Mouse (Mus musculus) embryonic facial prominence, embryonic 11.5 days (tissue): ENCODE results near the gene Rab34. TPM values are rescaled to one million over a fixed set of nuclear protein-coding genes. Genes with fewer than 3 reads are reported as not detected.

ENCODE experiments used
- ATAC-seq: fragments of 200-750 bp; cut with Nextera tagmentation; replicated peaks from 2 replicates; pipeline ENCODE4 v1.8.0; 2017; ENCODE audit warnings: low read depth; ENCODE audit not compliant: insufficient number of reproducible peaks, low FRiP score, low TSS enrichment
- DNase-seq: peaks from one replicate; pipeline ENCODE4 v3.0.0-alpha.2; 2015; ENCODE audit warnings: low spot score
- H3K27ac ChIP-seq: fragments of 300-500 bp; sonication (generic); replicated peaks from 2 replicates; pipeline ENCODE4 v1.5.1; 2014; ENCODE audit warnings: mild to moderate bottlenecking, low read depth, low read length, control low read depth
- H3K27me3 ChIP-seq: fragments of 300-500 bp; sonication (generic); 2 replicates; pipeline ENCODE4 v1.6.1; 2014; ENCODE audit warnings: mild to moderate bottlenecking, low read length, moderate library complexity, mixed read lengths; ENCODE audit not compliant: control insufficient read depth, insufficient read depth
- H3K36me3 ChIP-seq: fragments of 300-500 bp; sonication (generic); replicated peaks from 2 replicates; pipeline ENCODE4 v1.6.1; 2014; ENCODE audit warnings: low read depth, mild to moderate bottlenecking, low read length, moderate library complexity, mixed read lengths; ENCODE audit not compliant: control insufficient read depth, insufficient read depth
- H3K4me1 ChIP-seq: fragments of 300-500 bp; sonication (generic); 2 replicates; pipeline ENCODE4 v1.6.1; 2014; ENCODE audit warnings: low read length, mixed read lengths; ENCODE audit not compliant: control insufficient read depth, insufficient read depth
- H3K4me2 ChIP-seq: fragments of 300-500 bp; sonication (generic); 2 replicates; pipeline ENCODE4 v1.6.1; 2014; ENCODE audit warnings: low read depth, mild to moderate bottlenecking, control low read depth, low read length, moderate library complexity
- H3K4me3 ChIP-seq: fragments of 300-500 bp; sonication (generic); 2 replicates; pipeline ENCODE4 v1.5.1; 2014; ENCODE audit warnings: low read depth, low read length, control low read depth
- H3K9ac ChIP-seq: fragments of 300-500 bp; sonication (generic); replicated peaks from 2 replicates; pipeline ENCODE4 v1.6.1; 2014; ENCODE audit warnings: mild to moderate bottlenecking, control low read depth, low read length
- H3K9me3 ChIP-seq: fragments of 300-500 bp; sonication (generic); replicated peaks from 2 replicates; pipeline ENCODE4 v1.6.1; 2016; ENCODE audit warnings: mild to moderate bottlenecking, low read length, inconsistent platforms, mixed read lengths; ENCODE audit not compliant: control insufficient read depth
- WGBS: fragments of 180-500 bp; shearing (Covaris S2); extraction: QIAGEN DNeasy Blood & Tissue Kit; methylation state at CpG from one replicate; pipeline ENCODE4 v1.1.7; 2014; 5-methylcytosine and 5-hydroxymethylcytosine counted together
- polyA plus RNA-seq: library from polyadenylated mRNA; unstranded; fragments of >200 nt; fragmentation: Nextera tagmentation; extraction: Ambion mirVana; gene quantifications from 2 replicates; pipeline ENCODE4 v1.2.1, GENCODE M21; 2014

Rab34 gene
- polyA plus RNA-seq, 1 experiment from 2014 or later: 139 TPM

GRCm38 (mm10) chr11:78166161-78166560 lies 22.1 kb upstream of the Rab34 start:
- Histone ChIP-seq H3K9ac (no peak overlapping the region), H3K27ac (peak overlapping the region; percentile 63; the same call in 1 of the 2 replicates), H3K27me3 (no peaks in the 10 kb centered on the region), H3K4me2 (peak overlapping the region; percentile 90), H3K36me3 (peaks cover 10% of the 10 kb centered on the region), H3K4me3 (peak overlapping the region; percentile 100; the same call in 1 of the 2 replicates), H3K9me3 (no peaks in the 10 kb centered on the region), H3K4me1 (peaks cover 9% of the 10 kb centered on the region)
- ATAC-seq: no peak
- WGBS: 30% methylated on average over 4 of the region's 4 CpGs
- DNase-seq: no peak

GRCm38 (mm10) chr11:78166640-78167039 lies 21.6 kb upstream of the Rab34 start:
- no peak overlapping the region for H3K27ac ChIP-seq
- H3K9ac ChIP-seq: no peak overlapping the region
- H3K4me2 ChIP-seq: no peak overlapping the region
- H3K9me3 ChIP-seq: no peaks in the 10 kb centered on the region
- peaks cover 9% of the 10 kb centered on the region for H3K4me1 ChIP-seq
- DNase-seq (no peak), ATAC-seq (no peak)
- H3K27me3 ChIP-seq: no peaks in the 10 kb centered on the region
- peaks cover 6% of the 10 kb centered on the region for H3K36me3 ChIP-seq
- WGBS: 57% methylated on average over 6 of the region's 6 CpGs
- H3K4me3 ChIP-seq: no peak overlapping the region

- H3K9me3 ChIP-seq: no peaks in the 10 kb centered on the region
- H3K4me1 ChIP-seq: peaks cover 8% of the 10 kb centered on the region
- 81% methylated on average over 14 of the region's 14 CpGs for WGBS
- no peak overlapping the region for H3K9ac ChIP-seq
- DNase-seq (no peak), ATAC-seq (no peak)
- H3K27me3 ChIP-seq: no peaks in the 10 kb centered on the region
- no peak overlapping the region for H3K27ac ChIP-seq
- H3K4me3 ChIP-seq: no peak overlapping the region
- no peak overlapping the region for H3K4me2 ChIP-seq
- H3K36me3 ChIP-seq: no peaks in the 10 kb centered on the region; the same call in 1 of the 2 replicates
Observed at GRCm38 (mm10) chr11:78167257-78167959, 20.8 kb upstream of the Rab34 start.

GRCm38 (mm10) chr11:78168541-78169468 lies 19.4 kb upstream of the Rab34 start:
- DNase-seq (no peak), ATAC-seq (no peak)
- H3K4me2 ChIP-seq: no peak overlapping the region
- H3K4me1 ChIP-seq: peaks cover 2% of the 10 kb centered on the region; the same call in 1 of the 2 replicates
- no peaks in the 10 kb centered on the region for H3K36me3 ChIP-seq
- H3K27me3 ChIP-seq: no peaks in the 10 kb centered on the region
- no peak overlapping the region for H3K4me3 ChIP-seq
- no peak overlapping the region for H3K9ac ChIP-seq
- H3K9me3 ChIP-seq: no peaks in the 10 kb centered on the region
- WGBS: 58% methylated on average over 19 of the region's 19 CpGs
- no peak overlapping the region for H3K27ac ChIP-seq

GRCm38 (mm10) chr11:78170306-78170705 lies 17.9 kb upstream of the Rab34 start:
- Histone ChIP-seq H3K27me3 (no peaks in the 10 kb centered on the region), H3K9me3 (no peaks in the 10 kb centered on the region), H3K4me1 (peaks cover 2% of the 10 kb centered on the region; the same call in 1 of the 2 replicates), H3K27ac (no peak overlapping the region), H3K4me3 (no peak overlapping the region), H3K4me2 (no peak overlapping the region), H3K36me3 (no peaks in the 10 kb centered on the region), H3K9ac (no peak overlapping the region)
- ATAC-seq (no peak), DNase-seq (no peak)
- WGBS: 84% methylated on average over 15 of the region's 15 CpGs

GRCm38 (mm10) chr11:78171328-78171727 lies 16.9 kb upstream of the Rab34 start:
- 66% methylated on average over 4 of the region's 4 CpGs for WGBS
- no peak for DNase-seq
- Histone ChIP-seq H3K4me2 (no peak overlapping the region), H3K27ac (no peak overlapping the region), H3K36me3 (no peaks in the 10 kb centered on the region), H3K27me3 (no peaks in the 10 kb centered on the region), H3K4me3 (no peak overlapping the region), H3K9me3 (no peaks in the 10 kb centered on the region), H3K9ac (no peak overlapping the region), H3K4me1 (no peaks in the 10 kb centered on the region)
- ATAC-seq: no peak

- H3K9ac ChIP-seq: no peak overlapping the region; the same call in 1 of the 2 replicates
- no peak overlapping the region for H3K4me2 ChIP-seq
- no peak overlapping the region for H3K27ac ChIP-seq
- H3K27me3 ChIP-seq: no peaks in the 10 kb centered on the region
- H3K36me3 ChIP-seq: no peaks in the 10 kb centered on the region
- H3K4me1 ChIP-seq: no peaks in the 10 kb centered on the region
- 78% methylated on average over 16 of the region's 16 CpGs for WGBS
- no peaks in the 10 kb centered on the region for H3K9me3 ChIP-seq
- no peak overlapping the region for H3K4me3 ChIP-seq
- DNase-seq (no peak), ATAC-seq (no peak)
Observed at GRCm38 (mm10) chr11:78172034-78172747, 16.0 kb upstream of the Rab34 start.
